Mouse (Mus musculus) adrenal gland, adult 2 months (tissue): ENCODE data around the gene Olfr1031. TPM values are rescaled to one million over a fixed set of nuclear protein-coding genes. Genes with fewer than 3 reads are reported as not detected.
A peak's percentile ranks its signal among the peaks of the same experiment; 100 is the strongest.

Experiments
- DNase-seq: peaks from one replicate; pipeline ENCODE4 v3.0.0; 2021
- long read RNA-seq: library from polyadenylated mRNA; stranded (forward); transcript quantifications from one replicate; pipeline ENCODE4 v2.0.0, GENCODE M21; 2021
- polyA plus RNA-seq: library from polyadenylated mRNA; depleted of rRNA; stranded (reverse); fragments of >200 nt; gene quantifications from 2 replicates; pipeline ENCODE4 v1.2.3, GENCODE M21; 2012; rRNA removed
- total RNA-seq, 2 experiments: library from RNA; stranded (reverse); gene quantifications; 2 replicates each; pipeline ENCODE4 v1.2.3; 2021

The Olfr1031 gene
- total RNA-seq, result not detected
- polyA plus RNA-seq, result not detected in 2 replicates
- long read RNA-seq, result 0 reads

DNA sequence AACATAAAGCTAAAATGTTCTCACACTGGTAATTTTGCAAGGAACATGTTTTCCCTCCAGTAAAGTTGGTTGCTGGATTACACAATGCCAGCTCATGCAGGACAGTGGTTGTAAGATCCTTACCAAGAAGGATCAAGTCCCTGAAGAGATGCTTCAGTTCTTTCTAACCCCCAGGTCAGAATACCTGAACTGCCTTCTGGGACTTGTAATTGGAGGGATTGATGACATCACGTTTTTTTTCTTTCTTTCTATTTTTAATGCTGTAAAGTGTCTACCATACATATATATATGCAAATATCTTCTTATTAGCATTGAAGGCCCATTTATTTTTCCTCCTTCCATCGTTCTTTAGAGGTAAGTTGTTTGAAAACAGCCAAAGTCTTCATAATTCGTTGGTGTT, at the start of gene Olfr1031:
TSS of gene Olfr1031 (plus strand) at position 301 of the 400 bp plus-strand sequence.
- no peak for DNase-seq

- DNase-seq, result no peak
Measured at GRCm38 (mm10) chr2:85950137-85950536, 40.0 kb upstream of the Olfr1031 start, which contains the start of gene Olfr1028. Gene Olfr1028, plus strand, starts transcription at chr2:85950437.

GRCm38 (mm10) chr2:85973595-85973994, 16.5 kb upstream of the Olfr1031 start, which contains the start of gene Olfr1029:
Gene Olfr1029, plus strand, starts transcription at chr2:85973895.
- DNase-seq, result no peak

GRCm38 (mm10) chr2:85978976-85979375, 11.1 kb upstream of the Olfr1031 start, which contains the start of gene Olfr1030:
Gene Olfr1030, plus strand, starts transcription at chr2:85979276.
- no peak for DNase-seq

DNA sequence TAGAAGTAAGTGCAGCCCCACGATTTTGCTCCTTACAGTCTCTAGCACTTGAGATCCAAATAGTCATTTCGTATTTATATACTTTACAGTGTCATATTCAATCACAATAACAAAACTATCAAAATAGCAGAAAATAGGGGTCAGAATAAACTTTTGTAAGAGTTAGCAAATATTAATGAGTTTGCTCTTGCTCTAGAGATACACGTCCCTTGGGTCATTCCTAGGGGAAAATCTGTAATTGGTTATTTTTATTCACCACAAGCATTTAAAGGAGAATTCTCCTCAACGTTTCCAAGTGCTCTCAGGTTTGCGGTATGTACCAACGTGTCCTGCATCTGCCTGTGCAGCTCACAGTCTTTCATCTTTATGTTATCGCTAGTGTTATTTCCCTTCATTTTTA, 15.1 kb downstream of the Olfr1031 start, which contains the start of gene Olfr1032:
TSS of gene Olfr1032 (plus strand) at position 301 of the 400 bp plus-strand sequence.
- no peak for DNase-seq

- peak; percentile 18 for DNase-seq
Measured at GRCm38 (mm10) chr2:86020406-86020805, 30.3 kb downstream of the Olfr1031 start, which contains the start of gene Olfr1033. Gene Olfr1033, plus strand, starts transcription at chr2:86020633.

GRCm38 (mm10) chr2:86021518-86021917, 31.4 kb downstream of the Olfr1031 start:
- DNase-seq, result peak; percentile 30

Other genes starting within 250 kb of the Olfr1031 start
Only the 30 nearest of the 31 such genes appear.
- not detected for gene Olfr1012, start 227.5 kb upstream of the Olfr1031 start, total RNA-seq
- gene Olfr1012, start 227.5 kb upstream of the Olfr1031 start, polyA plus RNA-seq, result not detected in 2 replicates
- gene Olfr1013, start 223.2 kb upstream of the Olfr1031 start, total RNA-seq, result under 1 TPM in 1 of 2 experiments, not detected in 1; 0.21 TPM
- gene Olfr1013, start 223.2 kb upstream of the Olfr1031 start, polyA plus RNA-seq, result not detected in 2 replicates
- not detected for gene Olfr1014, start 217.6 kb upstream of the Olfr1031 start, total RNA-seq
- gene Olfr1014, start 217.6 kb upstream of the Olfr1031 start, polyA plus RNA-seq, result not detected in 2 replicates
- gene Olfr1015, start 208.3 kb upstream of the Olfr1031 start, total RNA-seq, result not detected
- not detected in 2 replicates for gene Olfr1015, start 208.3 kb upstream of the Olfr1031 start, polyA plus RNA-seq
- not detected for gene Olfr1016, start 187.8 kb upstream of the Olfr1031 start, total RNA-seq
- gene Olfr1016, start 187.8 kb upstream of the Olfr1031 start, polyA plus RNA-seq, result not detected in 2 replicates
- not detected for gene Olfr1018, start 171.8 kb upstream of the Olfr1031 start, total RNA-seq
- gene Olfr1018, start 171.8 kb upstream of the Olfr1031 start, polyA plus RNA-seq, result not detected in 2 replicates
- gene Olfr1019, start 144.8 kb upstream of the Olfr1031 start, total RNA-seq, result not detected
- not detected in 2 replicates for gene Olfr1019, start 144.8 kb upstream of the Olfr1031 start, polyA plus RNA-seq
- not detected for gene Olfr1020, start 143.3 kb upstream of the Olfr1031 start, total RNA-seq
- not detected in 2 replicates for gene Olfr1020, start 143.3 kb upstream of the Olfr1031 start, polyA plus RNA-seq
- not detected for gene Olfr1022, start 121.7 kb upstream of the Olfr1031 start, total RNA-seq
- not detected in 2 replicates for gene Olfr1022, start 121.7 kb upstream of the Olfr1031 start, polyA plus RNA-seq
- not detected for gene Olfr1023, start 104.7 kb upstream of the Olfr1031 start, total RNA-seq
- not detected in 2 replicates for gene Olfr1023, start 104.7 kb upstream of the Olfr1031 start, polyA plus RNA-seq
- gene Olfr1024, start 85.3 kb upstream of the Olfr1031 start, total RNA-seq, result not detected
- gene Olfr1024, start 85.3 kb upstream of the Olfr1031 start, polyA plus RNA-seq, result not detected in 2 replicates
- not detected for gene Olfr1025-ps1, start 75.1 kb upstream of the Olfr1031 start, total RNA-seq
- not detected in 2 replicates for gene Olfr1025-ps1, start 75.1 kb upstream of the Olfr1031 start, polyA plus RNA-seq
- gene Olfr1026, start 68.7 kb upstream of the Olfr1031 start, total RNA-seq, result not detected
- gene Olfr1026, start 68.7 kb upstream of the Olfr1031 start, polyA plus RNA-seq, result not detected in 2 replicates
- not detected for gene Olfr1028, start 39.9 kb upstream of the Olfr1031 start, total RNA-seq
- gene Olfr1028, start 39.9 kb upstream of the Olfr1031 start, polyA plus RNA-seq, result not detected in 2 replicates
- gene Olfr1029, start 16.4 kb upstream of the Olfr1031 start, total RNA-seq, result not detected
- gene Olfr1029, start 16.4 kb upstream of the Olfr1031 start, polyA plus RNA-seq, result 0.09 TPM in 1 of 2 replicates, not detected in the other
- gene Olfr1030, start 11.0 kb upstream of the Olfr1031 start, total RNA-seq, result under 1 TPM in 1 of 2 experiments, not detected in 1; 0.09 TPM
- not detected in 2 replicates for gene Olfr1030, start 11.0 kb upstream of the Olfr1031 start, polyA plus RNA-seq
- not detected for gene Olfr1032, start 15.2 kb downstream of the Olfr1031 start, total RNA-seq
- gene Olfr1032, start 15.2 kb downstream of the Olfr1031 start, polyA plus RNA-seq, result not detected in 2 replicates
- 1 to 10 TPM; 3.4 to 4.4 TPM for gene Olfr1033, start 30.3 kb downstream of the Olfr1031 start, total RNA-seq
- 0.19 and 0.42 TPM in 2 replicates for gene Olfr1033, start 30.3 kb downstream of the Olfr1031 start, polyA plus RNA-seq
- gene Olfr1034, start 55.6 kb downstream of the Olfr1031 start, total RNA-seq, result under 1 TPM; 0.10 to 0.52 TPM
- gene Olfr1034, start 55.6 kb downstream of the Olfr1031 start, polyA plus RNA-seq, result 0.07 TPM in 2 replicates
- not detected for gene Olfr1036, start 83.7 kb downstream of the Olfr1031 start, total RNA-seq
- gene Olfr1036, start 83.7 kb downstream of the Olfr1031 start, polyA plus RNA-seq, result not detected in 2 replicates
- gene Olfr1037, start 97.1 kb downstream of the Olfr1031 start, total RNA-seq, result not detected
- gene Olfr1037, start 97.1 kb downstream of the Olfr1031 start, polyA plus RNA-seq, result not detected in 2 replicates
- not detected for gene Olfr1039, start 145.6 kb downstream of the Olfr1031 start, total RNA-seq
- gene Olfr1039, start 145.6 kb downstream of the Olfr1031 start, polyA plus RNA-seq, result not detected in 2 replicates
- gene Olfr1040, start 156.4 kb downstream of the Olfr1031 start, total RNA-seq, result not detected
- not detected in 2 replicates for gene Olfr1040, start 156.4 kb downstream of the Olfr1031 start, polyA plus RNA-seq
- not detected for gene Olfr1042, start 171.5 kb downstream of the Olfr1031 start, total RNA-seq
- gene Olfr1042, start 171.5 kb downstream of the Olfr1031 start, polyA plus RNA-seq, result not detected in 2 replicates
- not detected for gene Olfr1043, start 177.2 kb downstream of the Olfr1031 start, total RNA-seq
- gene Olfr1043, start 177.2 kb downstream of the Olfr1031 start, polyA plus RNA-seq, result not detected in 2 replicates
- not detected for gene Olfr1044, start 187.5 kb downstream of the Olfr1031 start, total RNA-seq
- not detected in 2 replicates for gene Olfr1044, start 187.5 kb downstream of the Olfr1031 start, polyA plus RNA-seq
- not detected for gene Olfr52, start 195.4 kb downstream of the Olfr1031 start, total RNA-seq
- not detected in 2 replicates for gene Olfr52, start 195.4 kb downstream of the Olfr1031 start, polyA plus RNA-seq
- gene Olfr1045, start 212.7 kb downstream of the Olfr1031 start, total RNA-seq, result not detected
- gene Olfr1045, start 212.7 kb downstream of the Olfr1031 start, polyA plus RNA-seq, result not detected in 2 replicates
- not detected for gene Olfr1046, start 229.0 kb downstream of the Olfr1031 start, total RNA-seq
- not detected in 2 replicates for gene Olfr1046, start 229.0 kb downstream of the Olfr1031 start, polyA plus RNA-seq
- gene Olfr1047, start 241.1 kb downstream of the Olfr1031 start, total RNA-seq, result not detected
- not detected in 2 replicates for gene Olfr1047, start 241.1 kb downstream of the Olfr1031 start, polyA plus RNA-seq